Mouse (Mus musculus) erythroblast, adult 5-6 weeks (primary cell): ENCODE results near the gene Ddah1. TPM values are rescaled to one million over a fixed set of nuclear protein-coding genes. Genes with fewer than 3 reads are reported as not detected.

Experiments
- ATAC-seq: replicated peaks from 2 replicates; pipeline ENCODE4 v1.8.0; 2016; ENCODE audit warnings: moderate number of reproducible peaks, mild to moderate bottlenecking, moderate TSS enrichment, inconsistent platforms; ENCODE audit not compliant: poor library complexity, low FRiP score, severe bottlenecking
- total RNA-seq, 2 experiments: library from RNA; stranded (forward) in 1 of 2; stranded (reverse) in 1 of 2; fragments of 150-400 nt in 1 of 2; fragments of 200-764, 138-1000 nt in 1 of 2; gene quantifications; 2 replicates each; pipeline versions ENCODE4 v1.2.3 to v1.2.4; 2015 to 2017; ENCODE audit warnings: low replicate concordance in 2 of 2

Ddah1 gene
- total RNA-seq, 2 experiments from 2014 or later: not detected

DNA sequence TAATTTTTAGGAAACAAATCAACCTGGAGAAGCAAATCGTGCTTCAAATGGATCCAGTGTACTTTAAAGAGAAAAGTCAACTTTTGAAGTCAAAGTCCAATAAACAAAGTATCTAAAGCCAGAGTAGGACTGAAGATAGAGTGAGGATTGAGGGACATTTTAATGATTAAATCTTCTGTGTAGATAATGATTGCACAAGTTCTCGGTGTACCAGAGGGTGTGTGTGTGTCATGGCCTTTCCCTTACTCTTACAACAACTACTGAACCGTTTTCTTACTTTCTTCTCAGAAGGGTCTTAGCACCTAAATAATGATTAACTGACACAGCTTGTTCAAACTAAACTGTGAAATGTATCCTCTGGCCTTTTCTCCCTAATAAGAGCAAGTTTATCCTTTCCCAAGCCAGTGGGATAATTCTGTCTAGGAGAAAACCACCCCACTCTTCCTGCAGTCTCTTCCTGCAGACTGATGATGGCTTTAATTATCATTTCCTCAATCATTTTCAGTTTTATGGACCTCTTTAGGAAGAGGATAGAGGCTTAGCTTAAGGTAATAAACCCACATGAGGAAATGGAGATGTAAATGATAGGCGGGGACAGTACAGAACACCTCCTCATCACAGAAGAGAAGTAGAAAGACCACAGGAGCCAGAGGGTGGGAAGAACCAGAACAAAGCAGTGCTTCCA, 4.6 kb downstream of the Ddah1 start:
- no peak for ATAC-seq

DNA sequence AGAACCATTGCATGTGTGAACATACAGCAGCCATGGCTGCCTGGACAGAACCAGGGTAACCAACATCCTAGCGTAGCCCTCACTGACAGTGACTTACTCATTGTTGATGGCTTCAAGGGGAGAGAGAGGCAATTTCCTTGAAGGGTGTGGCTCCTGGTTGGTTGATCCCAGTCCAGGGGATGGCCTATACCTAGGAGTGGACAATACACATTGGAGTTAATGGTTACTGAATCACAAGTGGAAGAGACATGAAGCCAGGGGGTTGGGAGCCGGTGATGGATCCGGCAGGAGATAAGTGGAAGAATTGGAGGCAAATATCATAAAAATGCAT, 5.1 kb downstream of the Ddah1 start:
- ATAC-seq: no peak

DNA sequence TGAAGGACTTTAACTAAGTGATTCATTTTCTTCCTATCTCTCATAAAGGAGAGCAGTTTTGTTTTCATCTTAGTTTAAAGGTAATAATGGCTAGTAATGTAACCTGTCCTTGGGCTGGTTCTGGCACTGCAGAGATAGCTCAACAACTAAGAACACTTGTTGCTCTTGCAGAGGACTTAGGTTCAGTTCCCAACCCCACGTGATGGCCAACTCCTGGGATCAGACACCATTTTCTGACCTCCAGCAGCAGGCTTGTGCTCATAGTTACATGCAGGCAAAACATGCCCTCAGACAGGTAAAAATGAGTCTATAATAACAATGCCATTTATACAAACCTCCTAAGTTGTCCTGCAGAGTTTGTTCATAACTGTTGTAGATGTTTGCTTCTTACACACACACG, 5.9 kb downstream of the Ddah1 start:
- no peak for ATAC-seq

DNA sequence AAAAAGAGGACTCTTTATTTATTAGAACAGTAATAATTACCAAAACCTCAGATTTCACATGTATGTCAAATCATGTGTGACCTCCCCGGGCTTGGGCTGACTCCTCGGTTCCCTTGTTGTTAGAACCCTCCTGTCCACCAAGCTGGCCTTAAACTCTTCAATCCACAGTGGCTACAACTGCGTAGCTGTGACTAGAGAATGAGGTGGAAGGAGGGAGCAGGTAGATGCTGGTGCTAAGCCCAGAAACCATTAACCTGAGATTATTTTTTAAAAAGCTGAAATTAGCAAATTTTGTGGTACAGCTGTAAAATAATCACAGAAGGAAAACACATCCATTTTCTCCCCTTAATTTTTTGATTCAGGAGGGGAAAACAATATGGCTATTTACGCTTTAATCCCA, 10.0 kb downstream of the Ddah1 start:
- no peak for ATAC-seq

DNA sequence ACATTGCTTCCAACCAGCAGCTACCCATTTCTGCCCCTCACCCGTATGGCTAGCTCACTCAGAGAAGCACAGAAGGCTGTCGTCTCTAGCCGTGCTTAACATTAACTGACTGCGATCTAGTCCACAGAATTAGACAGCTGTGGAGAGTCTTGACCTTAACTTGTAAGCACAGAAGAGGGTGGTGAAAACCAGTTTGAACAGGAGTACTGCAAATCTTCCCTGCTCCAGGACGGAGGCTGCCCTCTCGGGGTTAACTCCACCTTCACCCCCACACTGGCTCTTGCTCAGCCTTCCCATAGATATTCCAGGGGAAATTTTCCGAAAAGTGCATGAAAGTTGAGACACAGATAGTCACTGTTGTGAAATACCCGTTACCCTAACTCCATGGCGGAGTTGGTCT, 14.9 kb downstream of the Ddah1 start:
- ATAC-seq: no peak

DNA sequence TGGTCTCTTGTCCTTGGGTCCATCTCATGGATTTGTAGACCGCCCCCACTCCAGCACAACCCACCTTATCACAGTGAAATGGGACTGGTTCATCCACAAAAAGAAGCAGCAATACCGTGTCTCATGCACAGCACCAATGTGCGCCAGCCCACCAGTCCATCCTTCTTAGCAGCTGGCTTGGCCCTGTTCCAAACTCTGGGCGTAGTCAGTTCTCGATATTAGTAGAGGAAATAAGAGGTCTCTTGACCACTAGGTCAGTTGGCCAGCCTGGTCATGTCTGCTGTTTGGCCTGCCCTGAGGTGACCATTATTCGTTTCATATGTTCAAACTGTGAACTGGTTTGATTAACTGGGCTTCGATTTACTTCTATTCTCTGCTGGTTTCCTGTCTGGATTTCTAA, 15.9 kb downstream of the Ddah1 start:
- no peak for ATAC-seq

DNA sequence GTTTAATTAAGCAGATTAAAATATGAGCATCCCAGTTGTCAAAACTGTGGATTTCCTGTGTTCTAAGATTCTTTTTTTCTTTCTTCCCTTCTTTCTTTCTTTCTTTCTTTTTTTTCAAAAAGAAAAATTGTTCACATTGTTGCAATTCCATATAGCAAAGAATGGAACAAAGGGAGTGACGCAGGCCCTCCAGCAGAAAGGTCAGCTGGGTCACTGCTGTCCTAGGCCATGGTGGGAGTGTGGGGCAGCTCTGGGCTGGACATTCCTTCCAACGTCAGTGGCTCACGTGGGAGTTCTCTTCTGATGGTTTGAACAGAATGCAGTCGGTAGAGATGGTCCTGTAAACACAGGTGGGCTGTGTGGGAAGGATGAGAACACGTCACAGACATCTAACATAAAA, 16.8 kb downstream of the Ddah1 start:
- no peak for ATAC-seq

DNA sequence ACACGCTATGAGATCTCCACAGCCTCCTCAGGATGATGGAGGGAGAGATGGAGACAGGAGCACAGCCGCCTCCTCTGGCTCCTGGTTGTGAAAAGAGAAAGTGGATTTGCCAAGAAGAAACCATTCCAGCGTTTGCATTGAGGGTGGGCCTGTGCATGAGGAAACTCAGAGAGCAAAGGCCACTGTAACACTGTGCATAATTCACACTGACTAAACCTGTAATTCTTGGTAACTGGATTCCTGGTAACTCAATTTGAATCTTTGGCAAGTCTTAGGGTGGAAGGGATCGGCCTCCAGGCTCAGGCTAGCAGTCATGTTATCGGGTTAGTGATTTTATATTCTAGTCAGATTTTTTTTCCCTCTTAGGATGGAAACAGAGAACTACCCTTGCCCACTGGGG, 17.4 kb downstream of the Ddah1 start:
- ATAC-seq: no peak

DNA sequence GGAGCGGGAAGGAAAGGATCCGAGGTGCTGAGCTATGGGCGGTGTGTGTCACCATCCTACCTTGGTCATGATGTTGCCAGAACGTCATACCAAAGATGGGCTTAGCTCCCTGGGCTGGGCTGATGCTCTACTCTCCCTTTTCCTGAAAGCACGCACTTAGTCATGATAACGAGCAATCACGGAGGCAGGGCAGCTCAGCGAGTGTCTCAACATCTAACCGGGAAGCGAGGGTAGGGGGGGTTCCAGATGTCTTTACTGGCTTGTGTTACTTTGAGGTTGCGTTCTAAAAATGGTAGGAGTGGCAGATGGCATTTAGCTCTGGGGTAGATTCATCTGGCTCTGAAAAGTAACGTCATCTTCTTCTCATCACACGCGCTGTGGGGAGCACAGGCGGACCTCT, 18.5 kb downstream of the Ddah1 start:
- ATAC-seq: no peak

DNA sequence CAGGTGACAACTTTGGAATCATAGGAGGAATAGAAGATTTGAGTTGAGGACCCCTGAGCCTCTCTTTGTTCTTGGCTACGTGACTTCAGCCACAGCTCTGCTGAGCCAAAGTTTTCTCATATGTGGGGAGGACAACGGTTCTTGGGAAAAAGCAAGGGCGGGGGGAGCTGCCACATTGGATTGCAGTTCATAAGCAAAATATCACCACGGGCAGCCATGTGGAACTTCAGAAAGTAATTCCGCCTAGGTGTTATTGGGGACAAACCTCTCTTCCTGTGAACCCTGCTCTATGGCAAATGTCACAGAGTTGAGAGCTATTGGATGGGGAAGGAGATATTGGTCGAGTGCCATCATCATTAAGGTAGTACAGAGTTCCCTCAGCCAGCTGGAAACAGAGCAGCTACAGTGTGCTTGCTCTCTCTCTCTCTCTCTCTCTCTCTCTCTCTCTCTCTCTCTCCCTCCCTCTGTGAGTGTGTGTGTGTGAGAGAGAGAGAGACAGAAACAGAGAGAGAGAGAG, 20.0 kb downstream of the Ddah1 start:
- ATAC-seq: no peak

DNA sequence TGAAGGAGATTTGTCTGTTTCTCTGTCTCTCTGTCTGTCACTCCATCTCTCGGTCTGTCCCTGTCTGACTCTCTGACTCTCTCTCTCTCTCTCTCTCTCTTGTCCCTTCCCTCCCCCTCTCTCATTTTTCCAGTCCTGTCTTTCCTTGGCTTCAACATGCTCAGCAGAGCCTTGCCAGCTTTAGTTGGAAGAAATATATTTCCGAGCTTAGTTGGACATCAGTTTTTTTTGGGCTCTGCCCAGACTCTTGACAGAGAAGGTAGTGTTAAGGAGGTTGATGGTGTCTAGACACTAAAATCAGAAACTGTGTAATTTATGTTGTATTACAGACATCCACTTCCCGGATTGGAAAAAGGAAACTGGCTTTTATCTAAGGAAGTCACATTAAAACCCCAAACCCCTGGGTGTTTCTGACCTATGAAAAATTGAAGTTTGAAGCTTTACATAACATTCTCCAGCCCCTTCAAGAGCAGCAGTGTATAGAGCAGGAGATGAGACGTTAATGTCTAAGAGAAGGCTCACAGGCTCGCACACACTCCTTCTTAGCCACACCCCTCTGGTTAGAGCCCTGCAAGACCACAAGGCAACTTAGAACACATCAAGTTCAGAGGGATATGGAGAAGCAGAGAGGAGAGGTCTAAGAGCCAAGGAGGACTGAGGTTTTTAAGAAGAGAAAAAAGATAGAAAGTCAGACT, 21.0 kb downstream of the Ddah1 start:
- ATAC-seq: no peak

DNA sequence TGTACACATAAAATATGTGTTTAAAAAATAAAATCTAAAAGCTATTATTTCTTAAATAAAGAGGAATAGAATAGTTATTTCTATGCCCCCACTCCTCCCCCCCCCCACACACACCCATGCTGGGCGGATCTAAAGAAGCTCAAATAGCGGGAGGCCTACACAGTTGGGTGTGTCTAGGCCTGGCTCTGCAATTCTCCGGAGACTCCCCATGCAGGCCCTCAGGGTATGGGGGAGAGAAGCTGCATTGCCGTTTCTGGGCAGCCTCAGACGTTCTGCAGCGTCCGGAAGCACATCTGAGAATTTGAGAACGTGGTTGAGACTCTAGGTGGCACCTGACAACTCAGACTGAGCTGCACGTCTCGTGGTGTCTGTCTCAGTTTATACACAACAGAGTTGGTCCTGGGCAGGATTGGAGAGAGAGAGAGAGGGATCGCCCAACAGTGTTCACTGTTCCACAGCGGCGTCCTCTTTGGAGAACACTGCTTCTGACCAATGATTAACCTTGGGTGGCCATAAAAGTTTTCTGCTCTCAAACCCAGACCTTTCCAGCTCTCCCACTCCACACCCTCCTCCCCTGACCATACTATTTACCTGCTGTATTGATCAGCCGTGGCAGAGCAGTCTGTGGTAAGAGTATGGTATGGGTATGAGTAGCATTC, 22.4 kb downstream of the Ddah1 start:
- no peak for ATAC-seq

DNA sequence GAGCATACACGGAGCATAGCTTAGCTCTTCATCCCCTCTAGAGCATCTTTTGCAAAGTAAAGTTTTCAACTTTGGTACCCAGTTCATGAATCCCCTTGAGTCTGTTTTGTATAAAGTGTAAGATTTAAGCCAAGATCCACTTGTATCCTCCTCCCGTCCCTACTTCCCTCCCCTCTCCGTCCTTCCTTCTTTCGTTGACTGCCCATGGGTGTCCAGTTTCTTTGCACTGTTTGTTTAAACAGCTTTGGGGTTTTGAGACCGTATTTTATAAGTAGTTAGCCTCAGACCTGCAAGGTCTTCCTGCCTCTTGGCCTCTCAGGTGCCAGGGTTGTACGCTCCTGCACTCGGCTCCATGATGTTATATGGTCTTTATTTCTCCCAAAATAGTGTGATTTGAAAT, 26.8 kb downstream of the Ddah1 start:
- ATAC-seq: no peak

DNA sequence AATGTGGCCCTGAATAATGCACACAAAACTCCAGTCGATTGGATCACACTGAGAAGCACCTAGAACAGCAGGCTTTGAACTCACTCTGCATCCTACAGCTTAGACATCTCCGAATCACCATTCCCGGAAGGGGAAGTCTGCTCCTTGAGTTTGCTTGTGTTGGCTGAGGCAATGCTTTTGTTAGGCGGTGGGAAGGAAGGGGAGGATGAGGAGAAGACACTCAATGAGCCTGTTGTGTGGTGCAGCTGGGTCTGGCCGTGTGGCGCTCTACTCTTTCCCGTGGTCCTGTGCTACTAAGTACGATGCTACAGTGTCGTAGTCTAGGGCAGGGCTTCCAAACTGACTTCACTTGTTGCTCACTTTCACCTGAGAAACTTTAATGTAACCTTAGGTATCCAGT, 28.8 kb downstream of the Ddah1 start:
- no peak for ATAC-seq

DNA sequence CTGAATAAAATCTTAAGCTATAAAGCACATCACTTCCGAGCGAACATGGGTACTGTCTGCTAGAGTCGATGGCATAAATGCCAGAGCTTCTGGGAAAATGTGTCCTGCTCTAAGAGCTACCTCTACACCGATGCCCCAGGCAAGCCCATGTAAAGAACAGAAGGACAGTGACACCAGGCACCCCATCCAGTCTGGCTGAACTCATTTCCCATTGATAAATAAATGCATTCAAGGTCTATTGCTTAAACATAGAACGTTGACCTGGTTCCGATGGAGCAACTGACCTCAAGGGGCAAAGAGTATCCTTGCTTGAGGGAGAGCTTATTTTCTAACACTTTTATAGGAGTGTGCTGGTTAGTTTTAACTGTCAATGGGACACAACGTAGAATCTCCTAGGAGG, 30.6 kb downstream of the Ddah1 start:
- no peak for ATAC-seq

DNA sequence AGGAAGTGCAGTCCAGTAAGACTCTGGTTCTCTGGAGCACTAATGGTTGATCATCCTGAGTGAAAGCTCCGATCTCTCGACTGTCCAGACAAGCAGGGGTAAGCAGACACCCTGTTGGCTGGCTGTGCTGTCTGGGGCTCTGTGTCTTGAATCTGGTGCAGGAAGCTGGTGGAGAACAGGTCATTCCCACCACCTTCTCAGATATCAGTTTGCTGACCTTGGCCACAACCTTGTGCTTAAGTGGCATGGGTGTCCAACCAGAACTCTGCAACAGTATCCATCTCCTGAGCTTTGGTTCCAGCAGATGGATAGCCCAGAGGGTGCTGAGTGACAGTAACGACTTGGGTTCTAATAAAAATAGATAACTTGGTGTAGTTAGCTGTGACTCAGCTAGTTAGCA, 31.8 kb downstream of the Ddah1 start:
- no peak for ATAC-seq

DNA sequence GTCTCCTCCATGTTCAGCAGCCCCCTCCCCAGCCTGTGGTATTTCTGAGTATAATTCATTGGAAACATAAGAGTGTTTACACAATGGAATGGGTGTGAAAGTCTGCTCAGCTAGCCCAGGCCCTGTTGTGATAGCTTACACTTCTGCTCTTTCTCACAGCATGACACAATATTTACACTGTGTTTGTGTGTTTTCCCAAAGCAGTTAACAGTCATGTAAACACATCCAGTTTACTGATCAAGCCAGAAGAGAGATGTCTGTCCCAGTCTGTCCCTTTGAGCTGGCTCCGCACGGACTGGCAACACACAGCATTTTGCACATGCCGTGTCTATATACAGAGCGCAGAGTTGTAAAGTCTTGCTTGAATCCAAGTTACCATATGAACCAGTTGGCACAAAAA, 32.2 kb downstream of the Ddah1 start:
- no peak for ATAC-seq

DNA sequence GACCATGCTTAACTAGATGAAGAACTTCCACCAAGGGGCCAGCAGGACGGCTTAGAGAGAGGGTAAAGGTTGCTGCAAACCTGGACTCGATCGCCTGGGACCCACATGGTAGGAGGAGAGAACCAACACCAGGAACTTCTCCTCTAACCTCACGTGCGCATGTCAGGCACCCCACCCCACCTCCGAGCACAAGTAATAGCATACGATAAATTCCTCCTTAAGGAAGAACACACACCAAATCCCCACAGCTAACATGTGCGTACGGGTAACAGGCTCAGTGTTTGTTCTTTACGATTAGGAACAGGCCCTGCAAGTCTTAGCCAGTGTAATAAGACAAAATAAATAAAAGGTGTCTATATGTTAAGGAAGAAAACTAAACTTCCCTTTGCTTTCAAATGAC, 35.9 kb downstream of the Ddah1 start:
- no peak for ATAC-seq

DNA sequence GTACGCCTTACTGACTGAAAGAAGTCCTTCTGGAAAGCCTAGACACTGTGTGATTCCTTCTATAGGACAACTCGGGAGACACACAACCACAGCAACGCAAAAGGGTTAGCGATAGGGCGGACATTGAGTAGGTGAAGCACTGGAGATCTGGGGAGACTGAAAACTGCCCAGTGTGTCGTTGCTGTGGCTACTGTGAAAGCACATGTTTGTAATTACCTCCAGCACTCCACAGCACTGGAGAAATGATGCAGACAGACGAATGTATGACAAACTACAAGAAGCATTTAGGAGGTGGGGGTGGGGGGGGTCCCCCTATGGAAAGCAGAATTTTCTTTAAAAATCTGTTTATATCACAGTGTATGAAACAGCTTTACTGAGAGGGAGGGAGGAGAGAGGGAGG, 37.4 kb downstream of the Ddah1 start:
- no peak for ATAC-seq

DNA sequence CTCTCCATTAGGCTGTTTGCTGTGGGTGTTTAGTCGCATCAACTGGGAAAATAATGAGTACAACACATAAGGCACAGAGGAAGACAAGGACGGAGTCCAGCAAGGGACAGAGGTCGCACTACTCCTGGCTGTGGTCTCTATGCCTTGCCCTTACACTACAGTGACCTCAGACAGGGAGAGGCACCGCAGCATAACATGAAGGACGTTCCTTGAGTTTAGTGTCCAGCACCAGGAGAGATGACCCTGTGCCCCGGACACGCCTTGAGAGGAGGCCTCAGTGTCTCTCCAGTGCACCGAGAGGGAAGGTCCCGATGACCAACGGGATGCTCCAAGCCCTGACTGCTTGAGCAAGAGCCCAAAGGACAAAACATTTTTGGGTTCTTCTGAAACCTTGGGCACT, 39.6 kb downstream of the Ddah1 start:
- no peak for ATAC-seq

DNA sequence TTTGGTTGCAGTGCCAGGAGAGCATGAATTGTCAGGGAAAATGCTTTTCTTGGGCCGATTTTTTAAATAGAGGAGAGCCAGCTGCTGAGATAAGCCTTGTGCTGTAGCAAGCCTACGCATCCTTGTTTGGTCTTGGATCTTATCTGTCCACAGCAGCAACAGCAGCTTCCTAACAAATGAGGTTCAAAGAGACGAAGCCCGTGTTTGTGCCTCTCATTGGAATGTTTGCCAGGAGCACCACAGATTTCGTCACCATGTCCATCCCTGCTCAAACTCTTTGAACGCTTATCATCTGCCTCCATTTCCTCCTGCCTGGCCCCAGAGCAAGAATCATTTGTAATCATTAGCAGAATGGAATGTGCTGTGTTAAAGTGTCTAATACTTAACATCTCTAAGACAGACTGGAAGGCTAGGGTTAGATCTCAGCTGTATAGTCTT, 40.3 kb downstream of the Ddah1 start:
- ATAC-seq: no peak
